Mouse (Mus musculus) intestine, embryonic 14.5 days (tissue): ENCODE results near the gene Gm1043. TPM values are rescaled to one million over a fixed set of nuclear protein-coding genes. Genes with fewer than 3 reads are reported as not detected.

Source experiments
- ATAC-seq: fragments of 200-750 bp; cut with Nextera tagmentation; replicated peaks from 2 replicates; pipeline ENCODE4 v1.8.0; 2017; ENCODE audit warnings: low read depth, moderate number of reproducible peaks, moderate TSS enrichment, moderate library complexity; ENCODE audit not compliant: low FRiP score, low TSS enrichment
- DNase-seq: peaks from one replicate; pipeline ENCODE4 v3.0.0-alpha.2; 2018; ENCODE audit warnings: low spot score
- H3K27ac ChIP-seq: fragments of 300-500 bp; sonication (generic); 2 replicates; pipeline ENCODE4 v1.5.1; 2014; ENCODE audit warnings: low read depth, mild to moderate bottlenecking, control low read depth
- H3K27me3 ChIP-seq: fragments of 300-500 bp; sonication (generic); replicated peaks from 2 replicates; pipeline ENCODE4 v1.6.1; 2014; ENCODE audit warnings: low read length, control low read depth; ENCODE audit not compliant: control insufficient read depth, insufficient read depth
- H3K36me3 ChIP-seq: fragments of 300-500 bp; sonication (generic); 2 replicates; pipeline ENCODE4 v1.6.1; 2014; ENCODE audit warnings: low read length, control low read depth; ENCODE audit not compliant: control insufficient read depth, insufficient read depth
- H3K4me1 ChIP-seq: fragments of 300-500 bp; sonication (generic); replicated peaks from 2 replicates; pipeline ENCODE4 v1.6.1; 2014; ENCODE audit warnings: low read length, control low read depth, mixed read lengths; ENCODE audit not compliant: control insufficient read depth, insufficient read depth
- H3K4me2 ChIP-seq: fragments of 300-500 bp; sonication (generic); 2 replicates; pipeline ENCODE4 v1.6.1; 2014; ENCODE audit warnings: low read length
- H3K4me3 ChIP-seq: fragments of 300-500 bp; sonication (generic); 2 replicates; pipeline ENCODE4 v1.5.1; 2014; ENCODE audit warnings: low read depth, low read length, control low read depth, mixed read lengths
- H3K9ac ChIP-seq: fragments of 300-500 bp; sonication (generic); 2 replicates; pipeline ENCODE4 v1.6.1; 2014; ENCODE audit warnings: mild to moderate bottlenecking, low read length
- H3K9me3 ChIP-seq: fragments of 300-500 bp; sonication (generic); 2 replicates; pipeline ENCODE4 v1.6.1; 2016; ENCODE audit warnings: low read length, control low read depth; ENCODE audit not compliant: control insufficient read depth
- WGBS: fragments of 180-500 bp; shearing (Covaris S2); extraction: QIAGEN DNeasy Blood & Tissue Kit; methylation state at CpG from one replicate; pipeline ENCODE4 v1.1.7; 2014; 5-methylcytosine and 5-hydroxymethylcytosine counted together
- polyA plus RNA-seq: library from polyadenylated mRNA; unstranded; fragments of >200 nt; fragmentation: Nextera tagmentation; extraction: Ambion mirVana; gene quantifications from 2 replicates; pipeline ENCODE4 v1.2.1, GENCODE M21; 2014

Gm1043 gene
- polyA plus RNA-seq, 1 experiment from 2014 or later: not detected

- H3K27ac ChIP-seq: no peak overlapping the region
- H3K27me3 ChIP-seq: peaks cover 79% of the 10 kb centered on the region
- DNase-seq: peak; percentile 93
- H3K9me3 ChIP-seq: no peaks in the 10 kb centered on the region
- no peak for ATAC-seq
- H3K9ac ChIP-seq: no peak overlapping the region
- peaks cover 9% of the 10 kb centered on the region for H3K4me1 ChIP-seq
- no peak overlapping the region for H3K4me2 ChIP-seq
- 2% methylated on average over 19 of the region's 19 CpGs for WGBS
- no peak overlapping the region for H3K4me3 ChIP-seq
- H3K36me3 ChIP-seq: no peaks in the 10 kb centered on the region
Measured at GRCm38 (mm10) chr5:37243169-37243886, 158.2 kb downstream of the Gm1043 start.

GRCm38 (mm10) chr5:37244161-37244560, 159.0 kb downstream of the Gm1043 start:
- 4% methylated on average over 13 of the region's 13 CpGs for WGBS
- no peaks in the 10 kb centered on the region for H3K9me3 ChIP-seq
- H3K4me2 ChIP-seq: no peak overlapping the region
- H3K4me1 ChIP-seq: peaks cover 9% of the 10 kb centered on the region
- 0 out of 2 replicates have a peak, but pooled peaks have one; percentile 17 for ATAC-seq
- peaks cover 79% of the 10 kb centered on the region for H3K27me3 ChIP-seq
- H3K4me3 ChIP-seq: no peak overlapping the region
- H3K27ac ChIP-seq: no peak overlapping the region
- H3K36me3 ChIP-seq: no peaks in the 10 kb centered on the region
- H3K9ac ChIP-seq: no peak overlapping the region
- DNase-seq: no peak

DNA sequence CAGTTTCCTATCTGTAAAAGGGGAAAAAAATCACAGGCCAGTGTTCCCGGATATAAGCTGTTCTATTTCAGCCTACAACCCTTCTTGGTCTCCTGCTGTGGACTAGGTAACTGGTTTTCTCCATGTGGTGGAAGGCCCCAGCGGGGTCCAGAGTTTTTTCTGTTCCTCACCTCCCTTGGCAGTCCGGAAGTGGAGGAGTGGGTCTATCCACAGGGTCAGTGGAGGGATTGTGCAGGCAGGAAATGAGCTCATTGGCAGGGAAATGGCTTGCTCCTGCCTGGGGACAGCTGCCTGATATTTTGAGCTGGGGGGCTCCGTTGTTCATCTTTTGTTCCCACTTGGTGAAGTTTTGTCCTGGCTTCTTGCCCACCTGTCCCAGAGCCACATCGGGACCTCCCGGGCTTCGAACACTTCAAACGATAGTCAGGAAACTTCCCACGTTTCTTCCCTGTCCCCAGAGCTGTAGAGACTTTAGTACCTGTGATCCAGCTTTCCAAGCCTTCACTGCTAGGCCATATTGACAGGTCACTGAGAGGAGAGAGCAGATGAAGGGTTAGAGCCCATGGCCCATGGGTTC, 159.6 kb downstream of the Gm1043 start:
- Histone ChIP-seq H3K4me2 (no peak overlapping the region), H3K27ac (no peak overlapping the region), H3K4me1 (peaks cover 9% of the 10 kb centered on the region), H3K9ac (no peak overlapping the region), H3K36me3 (no peaks in the 10 kb centered on the region), H3K9me3 (no peaks in the 10 kb centered on the region), H3K27me3 (peaks cover 79% of the 10 kb centered on the region), H3K4me3 (0 out of 2 replicates have a peak overlapping the region, but pooled peaks have one; percentile 50)
- no peak for ATAC-seq
- WGBS: 35% methylated on average over 9 of the region's 9 CpGs
- DNase-seq: no peak

GRCm38 (mm10) chr5:37245651-37246050, 160.5 kb downstream of the Gm1043 start:
- no peaks in the 10 kb centered on the region for H3K9me3 ChIP-seq
- H3K27ac ChIP-seq: no peak overlapping the region
- H3K9ac ChIP-seq: peak overlapping the region; percentile 37
- WGBS: under 1% methylated on average over 38 of the region's 42 CpGs
- H3K36me3 ChIP-seq: no peaks in the 10 kb centered on the region
- ATAC-seq: no peak; the same call in 1 of the 2 replicates
- peak; percentile 67 for DNase-seq
- peak overlapping the region; percentile 68 for H3K4me2 ChIP-seq
- H3K4me3 ChIP-seq: peak overlapping the region; percentile 50
- H3K4me1 ChIP-seq: peaks cover 9% of the 10 kb centered on the region
- peaks cover 70% of the 10 kb centered on the region for H3K27me3 ChIP-seq

GRCm38 (mm10) chr5:37246138-37246910, 161.2 kb downstream of the Gm1043 start:
- peak overlapping the region; percentile 68 for H3K4me2 ChIP-seq
- H3K27ac ChIP-seq: no peak overlapping the region
- ATAC-seq (peak; percentile 7; the same call in 1 of the 2 replicates), DNase-seq (peak; percentile 54)
- H3K9me3 ChIP-seq: no peaks in the 10 kb centered on the region
- H3K36me3 ChIP-seq: no peaks in the 10 kb centered on the region
- H3K4me1 ChIP-seq: peaks cover 9% of the 10 kb centered on the region
- 1% methylated on average over 35 of the region's 37 CpGs for WGBS
- H3K27me3 ChIP-seq: peaks cover 63% of the 10 kb centered on the region
- H3K4me3 ChIP-seq: peak overlapping the region; percentile 50
- H3K9ac ChIP-seq: peak overlapping the region; percentile 37

- H3K27me3 ChIP-seq: peaks cover 52% of the 10 kb centered on the region
- 48% methylated on average over 4 of the region's 4 CpGs for WGBS
- H3K36me3 ChIP-seq: no peaks in the 10 kb centered on the region
- no peaks in the 10 kb centered on the region; the same call in 1 of the 2 replicates for H3K4me1 ChIP-seq
- no peak overlapping the region for H3K4me2 ChIP-seq
- ATAC-seq (no peak), DNase-seq (no peak)
- no peaks in the 10 kb centered on the region for H3K9me3 ChIP-seq
- H3K27ac ChIP-seq: no peak overlapping the region
- no peak overlapping the region for H3K4me3 ChIP-seq
- no peak overlapping the region for H3K9ac ChIP-seq
Measured at GRCm38 (mm10) chr5:37247456-37247855, 162.3 kb downstream of the Gm1043 start.

- Histone ChIP-seq H3K36me3 (no peaks in the 10 kb centered on the region), H3K9me3 (no peaks in the 10 kb centered on the region), H3K4me1 (no peaks in the 10 kb centered on the region; the same call in 1 of the 2 replicates), H3K27me3 (peaks cover 38% of the 10 kb centered on the region), H3K9ac (no peak overlapping the region), H3K4me2 (no peak overlapping the region), H3K27ac (no peak overlapping the region), H3K4me3 (no peak overlapping the region)
- no peak for ATAC-seq
- WGBS: 76% methylated on average over 3 of the region's 3 CpGs
- no peak for DNase-seq
Measured at GRCm38 (mm10) chr5:37248870-37249269, 163.7 kb downstream of the Gm1043 start.

DNA sequence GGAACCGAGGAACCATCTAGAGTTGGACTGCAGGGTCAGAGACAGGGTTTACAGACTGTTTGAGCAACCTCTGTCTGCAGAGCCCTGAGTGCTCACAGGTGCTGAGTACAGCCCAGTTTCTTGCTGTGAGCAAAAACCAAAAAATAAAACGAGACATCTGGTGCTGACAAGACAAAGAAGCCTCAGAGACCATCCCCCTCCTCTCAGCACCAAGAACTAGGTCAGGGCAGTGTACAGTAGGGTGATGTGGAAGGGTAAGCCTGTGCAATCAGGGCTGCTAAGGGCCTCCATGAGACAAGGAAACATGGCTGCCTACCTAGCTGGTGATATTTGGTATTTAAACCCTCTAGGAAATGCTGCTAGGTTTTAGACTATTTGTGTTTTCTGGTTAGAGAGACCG, 166.4 kb downstream of the Gm1043 start:
- H3K4me2 ChIP-seq: no peak overlapping the region
- H3K9me3 ChIP-seq: no peaks in the 10 kb centered on the region
- ATAC-seq: no peak
- no peak overlapping the region for H3K4me3 ChIP-seq
- no peak overlapping the region for H3K27ac ChIP-seq
- H3K27me3 ChIP-seq: peaks cover 11% of the 10 kb centered on the region
- no peaks in the 10 kb centered on the region; the same call in 1 of the 2 replicates for H3K4me1 ChIP-seq
- no peak overlapping the region for H3K9ac ChIP-seq
- WGBS: 56% methylated on average over 3 of the region's 3 CpGs
- H3K36me3 ChIP-seq: no peaks in the 10 kb centered on the region
- no peak for DNase-seq
